8 mouse cellular contexts compared by ENCODE assay signal in the genomic region with DNA sequence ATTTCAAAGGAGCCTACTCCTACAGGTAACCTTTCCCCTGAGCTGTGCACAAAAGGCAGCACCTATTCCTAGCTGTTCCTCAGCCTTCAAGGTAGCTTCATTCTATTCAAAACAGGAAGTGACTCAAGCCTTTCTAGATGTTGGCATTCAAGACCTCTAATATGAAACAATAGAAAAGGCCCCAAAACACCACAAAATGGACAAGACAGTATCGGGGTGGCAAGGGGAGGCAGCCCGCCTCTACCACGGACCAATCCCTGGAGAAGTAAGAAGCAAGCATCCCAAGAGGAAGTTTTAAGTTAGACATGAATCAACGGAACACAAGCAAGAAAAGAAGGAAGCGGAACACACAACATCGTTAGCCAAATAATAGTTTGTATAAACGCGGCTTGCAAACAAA. TPM values are rescaled to one million over a fixed set of nuclear protein-coding genes. Genes with fewer than 3 reads are reported as not detected.
DNase-seq lines count a peak whose midpoint lies in the region; ATAC-seq and TF ChIP-seq lines count a peak whose summit lies in the region.

No protein-coding gene starts in this region.

- peak overlapping the region; percentile 98; the same call in 1 of the 2 replicates for H3K4me3 ChIP-seq in kidney, embryonic 14.5 days (ENCODE audit: low read length)
- peak overlapping the region; percentile 86; the same call in 1 of the 2 replicates for H3K4me3 ChIP-seq in cortical plate, adult 2 months (ENCODE audit: insufficient read depth, low read length)
- peak overlapping the region; percentile 89 for H3K4me3 ChIP-seq in hindbrain, embryonic 16.5 days (ENCODE audit: low read length)

- peak overlapping the region; percentile 71 for H3K4me2 ChIP-seq in kidney, embryonic 14.5 days (replicated peaks; ENCODE audit: low read depth, low read length)
- peak overlapping the region; percentile 78 for H3K4me2 ChIP-seq in hindbrain, embryonic 16.5 days (ENCODE audit: low read length)

- H3K27me3 ChIP-seq in kidney, embryonic 14.5 days (ENCODE audit: control insufficient read depth, insufficient read depth, low read length) = no peaks in the 10 kb centered on the region
- H3K27me3 ChIP-seq in hindbrain, embryonic 16.5 days (replicated peaks; ENCODE audit: control insufficient read depth, insufficient read depth, low read length) = no peaks in the 10 kb centered on the region

- ATAC-seq in kidney, embryonic 14.5 days (ENCODE audit: low FRiP score, low TSS enrichment) = no peak
- ATAC-seq in hindbrain, embryonic 16.5 days = no peak
- ATAC-seq in monocyte, adult 5-6 weeks (replicated peaks; ENCODE audit: insufficient number of reproducible peaks, low FRiP score, low TSS enrichment, poor library complexity, severe bottlenecking) = peak; percentile 23; the same call in 1 of the 2 replicates

- no peak for DNase-seq in kidney, postnatal 14 days
- DNase-seq in thymus, postnatal 36 days = no peak
- DNase-seq in layer of hippocampus, adult 8-10 months (ENCODE audit: low spot score in 2 of 2) = no peak
- no peak for DNase-seq in cerebellum, adult 8-10 months

- peak overlapping the region; percentile 94; the same call in 1 of the 2 replicates for H3K9ac ChIP-seq in kidney, embryonic 14.5 days (ENCODE audit: low read depth, low read length)
- H3K9ac ChIP-seq in hindbrain, embryonic 16.5 days (ENCODE audit: low read depth, low read length) = no peak overlapping the region

- no peak for TF ChIP-seq POLR2A in cortical plate, adult 2 months (IDR thresholded peaks at IDR 0.05; ENCODE audit: extremely low read depth, insufficient read depth, low read length)

- peaks cover 12% of the 10 kb centered on the region for H3K4me1 ChIP-seq in kidney, embryonic 14.5 days (ENCODE audit: control insufficient read depth, insufficient read depth, low read length)
- H3K4me1 ChIP-seq in cortical plate, adult 2 months (ENCODE audit: control insufficient read depth, insufficient read depth, low read length) = no peaks in the 10 kb centered on the region
- H3K4me1 ChIP-seq in hindbrain, embryonic 16.5 days (ENCODE audit: control insufficient read depth, insufficient read depth, low read depth, low read length) = peaks cover 25% of the 10 kb centered on the region

- no peak overlapping the region for H3K27ac ChIP-seq in kidney, embryonic 14.5 days (ENCODE audit: low read depth, low read length)
- H3K27ac ChIP-seq in cortical plate, adult 2 months (ENCODE audit: insufficient read depth, low read length) = peak overlapping the region; percentile 42
- H3K27ac ChIP-seq in hindbrain, embryonic 16.5 days (ENCODE audit: low read depth, low read length) = no peak overlapping the region

- no peaks in the 10 kb centered on the region for H3K9me3 ChIP-seq in kidney, embryonic 14.5 days (ENCODE audit: control insufficient read depth, low read length)
- H3K9me3 ChIP-seq in hindbrain, embryonic 16.5 days (ENCODE audit: control insufficient read depth, low read length) = no peaks in the 10 kb centered on the region

- H3K36me3 ChIP-seq in kidney, embryonic 14.5 days (ENCODE audit: control insufficient read depth, insufficient read depth, low read length) = no peaks in the 10 kb centered on the region
- no peaks in the 10 kb centered on the region for H3K36me3 ChIP-seq in hindbrain, embryonic 16.5 days (ENCODE audit: control insufficient read depth, insufficient read depth, low read length)

- TF ChIP-seq CTCF in cortical plate, adult 2 months (IDR thresholded peaks at IDR 0.05; ENCODE audit: extremely low read depth, insufficient read depth, low read length) = no peak

- 80% methylated on average over 8 of the region's 8 CpGs for WGBS in kidney, embryonic 14.5 days
- whole genome bisulfite sequencing in hindbrain, embryonic 16.5 days = 73% methylated on average over 8 of the region's 8 CpGs

RNA-seq across cellular contexts. Expression of gene Ankrd13a, which starts 2.7 kb away (rescaled TPM):
- polyA plus RNA-seq in kidney, embryonic 14.5 days (2014; fragmentation: Nextera tagmentation; extraction: Ambion mirVana) = 37.0 and 67.9 TPM in 2 replicates
- 36.2 and 38.5 TPM in 2 replicates for polyA plus RNA-seq in cortical plate, adult 2 months (2012; rRNA removed)
- polyA plus RNA-seq in hindbrain, embryonic 16.5 days (2015; fragmentation: Nextera tagmentation; extraction: Ambion mirVana) = 11.9 and 27.7 TPM in 2 replicates
- total RNA-seq in monocyte, adult 5-6 weeks (2017) = 185 to 246 TPM (median 193 TPM) in 3 replicates
- 10 to 100 TPM; 39.6 to 51.4 (median 47.0) TPM for total RNA-seq in layer of hippocampus, adult 8-10 months (2022)

RNA-seq across cellular contexts. Expression of gene Git2, which starts 3.5 kb away (rescaled TPM):
- polyA plus RNA-seq in kidney, embryonic 14.5 days (2014; fragmentation: Nextera tagmentation; extraction: Ambion mirVana) = 32.8 and 41.7 TPM in 2 replicates
- 44.0 and 44.1 TPM in 2 replicates for polyA plus RNA-seq in cortical plate, adult 2 months (2012; rRNA removed)
- 40.6 and 50.2 TPM in 2 replicates for polyA plus RNA-seq in hindbrain, embryonic 16.5 days (2015; fragmentation: Nextera tagmentation; extraction: Ambion mirVana)
- total RNA-seq in monocyte, adult 5-6 weeks (2017) = 118 to 169 TPM (median 121 TPM) in 3 replicates
- 10 to 100 TPM; 51.1 to 61.4 (median 55.3) TPM for total RNA-seq in layer of hippocampus, adult 8-10 months (2022)

RNA-seq across cellular contexts. Expression of gene 1500011B03Rik, which starts 51.5 kb away (rescaled TPM):
- 128 and 143 TPM in 2 replicates for polyA plus RNA-seq in kidney, embryonic 14.5 days (2014; fragmentation: Nextera tagmentation; extraction: Ambion mirVana)
- polyA plus RNA-seq in cortical plate, adult 2 months (2012; rRNA removed) = 232 and 245 TPM in 2 replicates
- 285 and 306 TPM in 2 replicates for polyA plus RNA-seq in hindbrain, embryonic 16.5 days (2015; fragmentation: Nextera tagmentation; extraction: Ambion mirVana)
- total RNA-seq in monocyte, adult 5-6 weeks (2017) = 33.0 to 67.3 TPM (median 42.5 TPM) in 3 replicates
- total RNA-seq in layer of hippocampus, adult 8-10 months (2022) = 100 to 1,000 TPM; 133 to 155 (median 137) TPM
